Mouse (Mus musculus): ENCODE measurements around the gene Ptges3.
"Not testable (repeated sequence)": the region's sequence is repeated elsewhere in the genome, so short reads cannot be mapped to it uniquely, and the experiment has no call there.

Gene Ptges3

GRCm38 (mm10) chr10:128059207-128059981 is 640 bp downstream of the Ptges3 start:
- DNase-seq: peak; percentile 55 to 68

GRCm38 (mm10) chr10:128061109-128061508 is 2.4 kb downstream of the Ptges3 start:
- DNase-seq: no peak

- DNase-seq: no peak
Measured at GRCm38 (mm10) chr10:128062221-128062989, 3.7 kb downstream of the Ptges3 start.

- no peak for DNase-seq
Measured at GRCm38 (mm10) chr10:128066072-128066471, 7.3 kb downstream of the Ptges3 start.

GRCm38 (mm10) chr10:128069201-128069600 is 10.4 kb downstream of the Ptges3 start:
- DNase-seq: no peak

- DNase-seq: not testable (repeated sequence)
Measured at GRCm38 (mm10) chr10:128070432-128070831, 11.7 kb downstream of the Ptges3 start.

GRCm38 (mm10) chr10:128078269-128078668 is 19.5 kb downstream of the Ptges3 start:
- DNase-seq: not testable (repeated sequence)

- DNase-seq: peak in 1 of 2 experiments; percentile 28
Measured at GRCm38 (mm10) chr10:128080496-128080895, 21.7 kb downstream of the Ptges3 start.

GRCm38 (mm10) chr10:128081807-128082476 is 23.2 kb downstream of the Ptges3 start:
- DNase-seq: no peak

GRCm38 (mm10) chr10:128082477-128082808 is 23.7 kb downstream of the Ptges3 start:
- no peak for DNase-seq

- peak; percentile 92 to 94 for DNase-seq
Measured at GRCm38 (mm10) chr10:128082880-128083421, 24.2 kb downstream of the Ptges3 start, which contains the start of gene Atp5b. Gene Atp5b, plus strand, starts transcription at chr10:128083273.

- no peak for DNase-seq
Measured at GRCm38 (mm10) chr10:128083688-128084087, 24.9 kb downstream of the Ptges3 start.

- no peak for DNase-seq
Measured at GRCm38 (mm10) chr10:128084160-128084559, 25.4 kb downstream of the Ptges3 start.

- no peak for DNase-seq
Measured at GRCm38 (mm10) chr10:128086391-128086790, 27.6 kb downstream of the Ptges3 start.

GRCm38 (mm10) chr10:128087216-128087615 is 28.5 kb downstream of the Ptges3 start:
- DNase-seq: not testable (repeated sequence)

- DNase-seq: no peak
Measured at GRCm38 (mm10) chr10:128088181-128088580, 29.4 kb downstream of the Ptges3 start.

- no peak for DNase-seq
Measured at GRCm38 (mm10) chr10:128089842-128090241, 31.1 kb downstream of the Ptges3 start.

- DNase-seq: peak; percentile 73 to 83
Measured at GRCm38 (mm10) chr10:128090651-128091563, 32.2 kb downstream of the Ptges3 start.

GRCm38 (mm10) chr10:128091564-128092505 is 33.1 kb downstream of the Ptges3 start, which contains the start of gene Baz2a:
Gene Baz2a, plus strand, starts transcription at chr10:128091577.
- DNase-seq: peak; percentile 56 to 63
